Mouse (Mus musculus): ENCODE data around the gene Adarb1. TPM values are rescaled to one million over a fixed set of nuclear protein-coding genes. Genes with fewer than 3 reads are reported as not detected.

The Adarb1 gene
- total RNA-seq, 2 experiments from 2014 or later, result not detected

DNA sequence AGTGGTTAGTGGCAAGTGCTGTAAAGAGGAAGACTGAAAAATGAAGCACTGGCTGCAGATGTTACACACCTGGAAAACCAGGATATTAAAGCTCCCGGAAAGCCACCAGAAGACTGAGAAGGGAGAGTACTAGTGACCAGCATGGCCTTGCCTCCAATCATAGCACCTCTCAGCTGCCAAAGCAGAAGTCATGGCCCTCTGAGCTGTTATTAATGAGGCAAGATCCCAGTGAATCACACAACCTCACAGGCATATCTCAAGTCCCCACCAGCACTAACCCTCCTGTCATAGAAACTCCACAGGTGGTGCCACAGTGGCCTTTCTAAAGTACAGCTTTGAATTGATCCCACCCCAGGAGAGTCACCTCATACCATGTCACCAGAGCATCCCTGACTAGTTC, 22.1 kb downstream of the Adarb1 start:
- no peak for ATAC-seq (replicated peaks; ENCODE audit: low FRiP score, poor library complexity, severe bottlenecking)

DNA sequence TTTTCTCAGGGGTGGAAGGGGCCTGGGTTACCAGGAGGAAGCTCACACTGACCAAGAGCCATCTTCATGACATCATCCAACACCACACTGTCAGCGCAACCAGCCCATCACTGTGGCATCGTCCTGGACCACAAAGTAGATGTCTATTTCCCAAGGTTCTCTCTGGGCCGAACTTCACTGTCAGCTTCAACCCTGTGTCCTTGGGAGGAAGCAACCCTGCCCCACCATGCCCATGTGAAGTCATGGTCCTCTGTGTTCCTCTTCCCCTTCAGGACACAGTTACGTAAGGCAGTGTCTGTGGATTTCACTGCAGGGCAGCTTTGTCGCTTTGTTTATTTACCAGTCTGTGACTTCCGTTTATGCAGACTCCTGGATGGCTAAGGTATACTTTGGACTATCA, 27.0 kb downstream of the Adarb1 start:
- no peak for ATAC-seq (replicated peaks; ENCODE audit: low FRiP score, poor library complexity, severe bottlenecking)

DNA sequence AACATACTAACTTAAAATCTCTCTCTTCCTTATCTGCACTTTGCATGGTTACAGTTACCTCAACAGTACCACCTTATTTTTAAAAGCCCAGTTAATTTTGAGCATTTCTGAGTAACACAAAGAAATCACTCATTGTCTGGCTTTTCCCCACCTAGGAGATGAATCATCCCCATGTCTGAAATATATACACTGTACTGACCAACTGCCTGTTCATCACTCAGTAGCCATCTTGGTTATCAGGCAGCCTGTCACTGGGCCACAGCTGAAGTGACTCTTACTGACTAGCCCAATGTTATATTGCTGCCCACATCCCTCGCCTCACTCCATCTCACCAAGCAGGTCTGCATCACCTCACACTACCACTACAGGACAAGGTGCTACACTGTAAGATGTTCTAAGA, 30.5 kb downstream of the Adarb1 start:
- no peak for ATAC-seq (replicated peaks; ENCODE audit: low FRiP score, poor library complexity, severe bottlenecking)

DNA sequence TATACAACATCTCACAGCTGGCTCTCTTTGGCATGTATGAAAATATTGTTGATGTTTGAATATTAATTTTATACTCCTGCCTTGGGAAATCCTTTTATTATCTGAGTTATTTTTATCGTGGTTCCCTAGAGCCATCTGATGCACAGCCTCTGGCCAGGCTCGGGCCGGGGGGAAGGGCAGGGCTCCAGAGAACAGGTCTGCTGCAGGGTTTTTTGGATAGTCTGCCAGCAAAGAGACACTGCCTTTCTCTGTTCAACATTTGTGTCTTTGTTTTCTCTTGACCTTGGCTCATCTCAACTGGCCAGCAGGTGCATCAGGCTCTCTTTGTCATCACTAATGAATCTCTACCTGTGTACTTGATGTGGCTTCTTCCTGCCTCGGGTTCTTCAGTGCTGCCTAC, 32.3 kb downstream of the Adarb1 start:
- ATAC-seq (replicated peaks; ENCODE audit: low FRiP score, poor library complexity, severe bottlenecking), result no peak

DNA sequence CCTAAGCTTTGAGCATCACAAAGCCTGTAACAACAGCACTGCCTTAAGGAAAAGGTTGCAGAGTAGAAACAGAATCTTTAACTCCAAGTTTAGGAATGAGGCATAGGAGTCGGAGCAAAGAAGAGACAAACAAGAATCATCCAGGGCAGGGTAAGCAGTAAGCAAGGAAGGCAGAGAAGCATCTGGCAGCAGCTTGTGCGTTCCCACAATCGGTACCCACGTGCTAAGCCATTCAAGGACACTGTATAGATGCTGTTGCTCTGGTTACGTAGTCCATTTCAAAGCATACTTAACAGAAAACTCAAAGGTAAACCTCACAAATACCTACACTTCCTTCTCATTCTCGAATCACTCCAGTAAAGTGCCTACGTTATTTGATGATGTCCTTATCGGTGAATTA, 35.0 kb downstream of the Adarb1 start:
- no peak for ATAC-seq (replicated peaks; ENCODE audit: low FRiP score, poor library complexity, severe bottlenecking)

DNA sequence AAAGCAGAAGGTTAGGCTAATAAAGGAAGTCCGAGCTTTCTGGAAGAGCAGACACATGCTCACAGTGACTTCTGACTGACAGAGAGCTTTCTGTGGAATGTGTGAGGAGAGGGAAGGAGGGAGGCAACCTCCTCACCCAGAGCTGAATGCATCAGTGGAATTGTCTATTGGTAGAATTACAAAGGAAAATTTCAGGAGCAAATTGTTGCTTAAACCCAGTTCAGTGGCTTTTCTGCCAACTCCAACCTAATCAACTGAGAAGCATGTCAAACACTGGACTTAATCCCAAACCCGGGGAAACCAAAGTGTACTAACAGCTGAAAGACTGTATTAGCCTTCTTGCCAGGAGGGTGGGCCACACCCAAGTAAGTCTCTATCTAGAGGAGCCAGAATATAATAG, 36.9 kb downstream of the Adarb1 start:
- no peak for ATAC-seq (replicated peaks; ENCODE audit: low FRiP score, poor library complexity, severe bottlenecking)

DNA sequence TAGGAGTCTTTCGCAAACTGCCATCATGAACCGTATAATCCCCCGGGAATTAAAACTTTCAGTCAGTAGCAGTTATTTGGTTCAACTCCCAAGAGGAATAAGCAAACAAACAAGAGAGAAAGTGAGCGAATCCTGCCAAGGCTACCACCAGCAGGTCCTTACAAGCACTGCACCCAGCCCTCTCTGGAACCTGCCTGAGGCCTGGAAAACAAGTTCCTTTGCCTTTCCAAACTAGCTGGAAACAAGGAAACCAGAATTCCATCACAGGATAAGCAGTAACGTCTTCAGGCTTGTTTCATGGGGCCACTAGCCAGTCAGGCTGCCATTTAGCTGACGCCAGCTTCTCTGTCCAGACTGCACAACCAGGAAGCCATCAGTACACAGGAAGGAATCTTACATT, 37.4 kb downstream of the Adarb1 start:
- no peak for ATAC-seq (replicated peaks; ENCODE audit: low FRiP score, poor library complexity, severe bottlenecking)

DNA sequence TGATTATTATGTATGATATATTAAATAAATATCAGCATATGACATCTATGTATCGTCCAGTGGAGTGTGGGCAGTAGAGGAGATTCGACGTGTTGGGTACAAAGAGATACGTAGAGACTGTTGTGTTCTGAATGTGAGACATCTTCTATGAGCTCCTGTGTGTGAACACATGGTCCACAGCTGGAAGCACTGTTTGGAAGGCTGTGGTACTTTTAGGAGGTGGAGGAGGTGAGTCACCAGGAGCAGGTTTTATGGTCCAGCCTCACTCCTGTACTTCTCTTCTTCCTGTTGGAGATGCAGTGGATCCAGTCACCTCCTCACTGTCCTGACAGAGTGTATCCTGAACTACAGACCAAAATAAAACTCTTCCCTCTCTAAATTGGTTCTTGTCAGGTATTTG, 38.9 kb downstream of the Adarb1 start:
- no peak for ATAC-seq (replicated peaks; ENCODE audit: low FRiP score, poor library complexity, severe bottlenecking)

DNA sequence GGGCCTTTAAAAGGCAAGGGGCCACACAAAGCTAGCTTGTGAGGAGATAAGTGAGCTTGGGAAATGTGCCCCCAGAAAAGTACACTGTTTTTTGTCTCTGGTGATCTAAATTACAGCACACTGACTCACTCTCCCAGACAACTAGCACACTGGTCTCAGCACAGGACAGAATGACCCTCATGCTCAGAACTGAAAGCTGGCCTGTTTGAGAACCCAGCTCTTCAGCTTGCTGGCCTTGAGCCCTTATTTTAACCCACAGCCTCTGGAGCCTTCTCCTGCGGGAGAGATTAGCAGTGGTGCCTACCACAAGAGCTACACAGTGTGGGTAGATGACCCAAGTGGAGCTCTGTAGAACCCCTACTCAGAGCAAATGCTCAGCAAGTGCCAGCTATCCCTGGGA, 42.0 kb downstream of the Adarb1 start:
- no peak for ATAC-seq (replicated peaks; ENCODE audit: low FRiP score, poor library complexity, severe bottlenecking)

DNA sequence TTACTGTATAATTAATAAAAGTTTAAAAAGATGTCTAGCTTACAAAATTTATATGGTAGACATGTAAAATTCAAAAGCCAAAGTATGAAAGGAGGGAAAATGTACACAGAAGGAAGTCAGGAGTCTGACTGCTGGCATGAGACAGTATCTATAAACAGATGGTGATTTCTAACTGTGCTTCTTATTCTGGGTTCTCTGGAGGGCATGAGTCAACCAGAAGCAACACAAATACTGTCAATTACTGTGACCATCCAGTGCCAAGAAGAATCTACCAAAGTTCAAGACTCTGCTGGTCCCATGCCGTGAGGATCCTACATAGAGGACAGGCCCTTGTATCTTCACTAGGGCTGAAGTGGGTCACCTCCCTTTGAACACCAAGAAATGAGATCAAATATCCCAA, 43.1 kb downstream of the Adarb1 start:
- ATAC-seq (replicated peaks; ENCODE audit: low FRiP score, poor library complexity, severe bottlenecking), result no peak

DNA sequence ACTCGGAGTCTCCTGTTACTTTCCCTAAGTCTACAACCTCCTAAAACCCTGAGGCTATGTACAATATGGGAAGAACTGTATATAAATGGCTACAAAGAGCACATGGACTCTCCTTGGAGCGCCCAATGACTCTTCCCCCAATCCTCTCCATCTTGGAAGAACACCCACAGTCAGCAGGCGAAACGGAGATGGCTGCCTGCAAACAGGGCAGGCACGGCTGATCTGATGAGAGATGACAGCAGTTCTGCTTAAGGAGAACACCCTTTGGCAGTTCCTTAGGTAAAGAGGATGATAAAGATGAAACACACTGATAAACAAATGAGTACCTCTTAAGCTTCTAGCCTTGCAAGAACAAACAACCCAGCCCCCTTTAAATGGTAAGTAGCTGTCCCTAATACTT, 43.7 kb downstream of the Adarb1 start:
- no peak for ATAC-seq (replicated peaks; ENCODE audit: low FRiP score, poor library complexity, severe bottlenecking)

DNA sequence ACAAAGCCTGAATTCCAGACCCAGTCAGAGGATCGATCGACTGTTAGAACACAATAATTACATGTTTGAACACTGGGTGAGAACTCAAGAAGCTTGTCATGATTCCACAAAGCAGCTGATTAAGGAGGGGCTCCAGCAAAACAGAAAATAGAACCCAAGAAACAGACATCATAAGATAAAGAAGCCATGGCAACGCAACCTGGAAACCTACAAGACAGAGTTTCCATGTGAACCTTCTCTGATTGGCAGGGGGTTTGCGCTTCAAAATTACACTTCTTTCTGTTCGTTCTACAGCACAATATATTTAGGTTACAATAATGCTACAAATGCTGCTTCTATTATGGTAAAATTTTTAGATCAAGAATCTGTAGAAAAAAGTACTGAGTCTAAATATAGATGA, 47.9 kb downstream of the Adarb1 start:
- ATAC-seq (replicated peaks; ENCODE audit: low FRiP score, poor library complexity, severe bottlenecking), result no peak

DNA sequence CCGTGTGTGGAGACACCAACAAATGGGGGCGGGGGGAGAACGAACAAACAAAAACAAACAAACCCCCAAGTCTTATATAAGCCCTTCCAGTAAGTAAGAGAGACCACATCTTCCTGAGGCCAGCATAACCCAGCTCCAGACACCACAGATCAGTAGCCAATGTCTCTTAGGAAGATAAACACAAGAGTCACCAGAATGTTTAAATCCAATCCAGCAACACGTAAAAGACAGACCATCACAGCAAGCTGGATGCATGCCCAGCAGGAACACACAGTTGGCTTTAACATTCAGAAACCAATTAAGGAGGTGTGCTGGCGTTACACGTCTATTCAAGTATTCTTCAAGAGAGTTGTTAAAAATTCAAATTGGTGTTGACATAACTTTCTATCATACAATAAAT, 50.1 kb downstream of the Adarb1 start:
- no peak for ATAC-seq (replicated peaks; ENCODE audit: low FRiP score, poor library complexity, severe bottlenecking)

DNA sequence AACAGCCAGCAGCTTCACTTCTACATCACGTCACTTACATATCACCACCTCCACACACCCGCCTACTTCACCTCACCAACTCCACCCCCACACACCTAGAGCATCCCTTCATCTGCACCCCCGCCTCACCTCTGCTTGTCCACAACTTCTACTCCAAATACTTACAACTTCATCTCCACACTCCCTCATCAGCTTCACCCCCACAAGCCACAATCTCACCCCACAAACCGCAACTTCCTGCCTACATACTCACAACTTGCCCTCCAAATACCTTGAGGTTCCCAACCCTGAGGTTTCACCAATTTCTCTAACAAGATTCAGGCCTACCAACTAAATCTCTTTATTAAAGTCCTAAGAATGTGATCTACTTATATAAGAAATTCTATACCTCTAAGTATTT, 51.1 kb downstream of the Adarb1 start:
- ATAC-seq (replicated peaks; ENCODE audit: low FRiP score, poor library complexity, severe bottlenecking), result no peak

DNA sequence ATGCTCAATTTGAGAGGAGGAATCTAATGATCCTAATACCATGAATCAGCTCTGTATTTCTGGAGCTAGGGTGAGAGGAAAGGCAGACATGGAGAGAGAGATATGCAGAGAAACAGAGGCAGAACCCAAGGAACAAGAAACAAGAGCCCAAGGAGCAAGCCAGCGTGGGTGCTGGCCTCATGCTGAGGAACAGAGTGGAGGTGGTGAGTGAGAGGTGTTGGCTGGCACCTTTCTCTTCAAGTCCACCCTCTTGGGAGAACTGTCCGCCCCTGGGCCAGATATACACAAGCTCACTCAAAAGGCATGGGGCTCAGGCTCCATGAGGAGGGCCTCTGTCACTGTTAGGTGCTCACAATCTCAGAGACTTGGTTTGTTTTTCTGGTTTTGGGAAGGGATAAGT, 52.9 kb downstream of the Adarb1 start:
- ATAC-seq (replicated peaks; ENCODE audit: low FRiP score, poor library complexity, severe bottlenecking), result no peak

DNA sequence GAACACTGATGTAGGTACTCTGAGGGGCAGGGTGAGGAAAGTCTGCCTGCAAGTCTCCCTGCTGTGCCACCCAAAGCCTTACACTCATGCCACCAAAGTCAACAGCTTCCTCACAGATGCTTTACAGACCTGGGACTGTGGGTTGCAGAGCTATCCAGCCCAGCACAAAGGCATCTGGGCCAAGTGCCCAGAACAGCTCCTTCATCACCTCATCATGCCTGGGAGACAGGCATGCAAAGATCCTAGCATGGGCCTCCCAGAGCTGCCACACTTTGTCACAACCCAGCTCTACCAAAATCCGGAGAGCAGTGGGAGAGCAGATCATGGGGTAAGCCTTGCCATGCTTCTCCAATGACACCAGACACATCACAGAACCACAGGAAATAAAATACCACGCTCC, 57.6 kb downstream of the Adarb1 start:
- no peak for ATAC-seq (replicated peaks; ENCODE audit: low FRiP score, poor library complexity, severe bottlenecking)

DNA sequence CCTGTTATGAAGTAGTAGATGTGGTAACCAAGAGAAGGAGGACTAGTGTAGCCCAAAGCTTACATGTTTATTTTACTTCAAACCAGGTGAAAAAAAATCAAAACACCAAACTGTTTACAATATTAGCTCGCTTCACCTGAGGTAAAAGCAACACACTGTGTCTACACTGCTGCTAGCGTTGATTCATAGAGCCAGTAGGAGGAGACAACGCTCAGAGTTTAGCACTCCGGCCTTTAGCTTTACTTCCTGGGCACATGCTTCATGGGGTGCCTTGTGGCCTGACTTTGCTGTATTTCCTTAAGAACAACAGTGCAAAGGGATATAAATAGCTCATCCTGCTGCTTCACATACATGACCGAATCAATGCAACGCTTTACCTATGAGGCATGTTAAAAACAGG, 60.1 kb downstream of the Adarb1 start:
- ATAC-seq (replicated peaks; ENCODE audit: low FRiP score, poor library complexity, severe bottlenecking), result no peak

DNA sequence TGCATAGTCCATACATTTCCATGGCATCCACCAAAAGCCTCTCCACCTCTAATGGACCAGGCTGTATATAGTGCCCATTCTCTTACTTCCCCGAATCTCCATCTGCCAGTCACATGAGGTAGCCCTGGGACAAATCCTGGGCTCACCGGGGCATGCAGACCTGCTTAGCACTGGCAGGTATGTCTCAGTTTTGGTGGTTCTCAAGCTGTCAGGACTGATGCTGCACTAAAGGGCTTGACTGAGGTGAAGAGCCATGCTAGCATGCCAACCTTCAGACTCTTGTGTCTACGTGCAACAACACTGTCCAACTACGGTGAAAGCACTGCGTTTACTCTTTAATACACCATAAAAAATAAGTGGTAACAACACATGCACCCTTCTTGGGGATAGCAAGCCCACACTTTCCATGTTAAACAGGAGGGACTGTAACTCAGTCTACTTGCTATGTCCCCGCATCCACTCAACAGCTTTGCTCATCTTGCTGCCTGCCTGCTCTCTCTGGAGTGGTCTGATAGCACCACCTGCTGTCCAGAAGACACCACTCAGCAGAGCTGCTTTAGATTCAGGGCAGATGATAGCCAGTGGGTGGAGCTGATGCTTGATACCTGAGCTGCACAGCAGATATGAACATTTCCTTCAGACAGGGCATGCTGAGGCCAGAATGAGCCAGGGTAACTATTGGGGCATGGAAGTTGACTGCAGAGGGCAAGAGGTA, 64.9 kb downstream of the Adarb1 start:
- peak; percentile 65 for ATAC-seq (replicated peaks; ENCODE audit: low FRiP score, poor library complexity, severe bottlenecking)

DNA sequence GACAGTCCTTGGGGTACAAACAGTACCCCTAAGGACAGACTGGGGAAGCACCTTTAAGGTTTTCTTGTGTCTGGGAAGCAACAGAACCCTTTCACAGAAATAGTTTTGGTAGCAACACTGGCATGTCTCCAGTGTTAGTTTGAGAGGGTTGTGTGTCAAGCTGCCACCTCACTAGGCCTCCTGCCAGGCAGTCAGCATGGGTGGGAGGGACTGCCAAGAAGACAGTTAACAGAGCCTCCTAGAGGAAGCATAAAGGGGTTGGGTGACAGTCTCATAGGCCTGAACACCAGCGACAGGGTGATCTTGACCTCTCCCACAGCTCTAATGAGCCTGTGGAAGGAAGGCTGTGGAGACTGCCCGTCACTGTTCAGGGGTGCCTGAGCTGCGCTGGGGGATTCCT, 75.2 kb downstream of the Adarb1 start:
- 0 out of 2 replicates have a peak, but pooled peaks have one; percentile 14 for ATAC-seq (replicated peaks; ENCODE audit: low FRiP score, poor library complexity, severe bottlenecking)

DNA sequence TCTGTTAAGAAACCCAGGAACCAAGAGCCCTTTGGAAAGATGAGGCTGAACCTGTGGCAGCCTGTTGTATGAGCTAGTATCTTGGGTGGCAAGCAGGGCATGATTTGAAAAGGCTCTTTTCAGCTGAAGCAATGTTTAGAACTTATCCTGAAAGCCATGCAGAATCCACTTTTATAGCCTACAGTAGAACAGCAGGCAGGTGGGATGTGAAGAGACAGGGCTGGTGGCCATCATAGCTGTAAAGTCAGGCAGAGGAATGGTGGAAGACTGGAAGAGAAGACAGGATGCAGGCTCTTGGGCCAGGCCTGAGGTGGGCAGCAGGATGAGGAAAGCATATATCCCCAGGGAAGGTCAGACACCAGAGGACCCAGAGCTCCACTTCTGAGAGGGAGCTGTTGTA, 76.4 kb downstream of the Adarb1 start:
- no peak for ATAC-seq (replicated peaks; ENCODE audit: low FRiP score, poor library complexity, severe bottlenecking)

DNA sequence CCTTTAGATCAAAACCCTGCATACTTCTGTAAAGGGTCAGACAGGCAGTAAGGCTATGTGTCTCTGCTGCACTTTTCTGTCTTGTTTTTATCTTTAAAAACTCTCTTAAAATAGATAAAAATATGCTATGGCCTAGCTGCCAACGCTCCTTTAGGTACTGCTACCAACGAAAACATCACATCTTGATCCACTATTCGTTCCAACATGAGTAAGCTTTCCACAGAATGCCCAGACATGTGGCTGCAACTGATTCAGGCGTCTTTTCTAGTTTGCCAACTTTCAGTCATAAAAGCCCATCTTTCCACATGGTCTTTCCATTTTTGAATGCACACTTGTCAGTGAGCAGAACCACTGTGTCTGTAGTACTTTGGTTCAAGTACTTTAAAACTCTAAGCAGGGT, 77.0 kb downstream of the Adarb1 start:
- no peak for ATAC-seq (replicated peaks; ENCODE audit: low FRiP score, poor library complexity, severe bottlenecking)

DNA sequence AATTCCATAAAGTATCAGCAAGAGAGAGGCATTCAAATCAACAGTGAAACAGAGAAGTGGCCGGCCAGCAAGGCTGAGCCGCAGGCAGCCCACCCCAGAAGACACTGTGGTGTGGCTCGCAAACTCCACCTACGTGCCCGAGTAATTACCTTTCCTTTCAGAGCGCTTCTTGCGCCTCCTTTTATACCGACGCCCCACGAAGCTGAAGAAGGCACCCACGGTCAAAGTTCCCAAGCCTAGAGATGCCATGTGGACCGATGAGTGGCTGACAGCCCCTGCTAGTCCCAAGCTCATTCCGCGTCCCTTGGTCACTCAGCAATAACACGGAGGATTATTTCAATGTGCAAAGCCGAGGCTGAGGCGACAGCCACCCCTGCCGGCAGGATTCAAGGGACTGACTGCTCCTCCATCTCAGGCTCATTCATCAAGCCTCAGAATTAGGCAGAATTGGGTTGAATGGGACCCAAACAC, 78.2 kb downstream of the Adarb1 start:
- ATAC-seq (replicated peaks; ENCODE audit: low FRiP score, poor library complexity, severe bottlenecking), result no peak
